Mouse (Mus musculus) hindbrain, embryonic 13.5 days (tissue): ENCODE measurements around the gene Strbp. TPM values are rescaled to one million over a fixed set of nuclear protein-coding genes. Genes with fewer than 3 reads are reported as not detected.

Experiments
- ATAC-seq: fragments of 200-750 bp; cut with Nextera tagmentation; 2 replicates; pipeline ENCODE4 v1.8.0; 2017; ENCODE audit warnings: moderate TSS enrichment; ENCODE audit not compliant: low FRiP score
- H3K27ac ChIP-seq: fragments of 300-500 bp; sonication (generic); 2 replicates; pipeline ENCODE4 v1.5.1; 2015; ENCODE audit warnings: inconsistent platforms, mild to moderate bottlenecking, moderate library complexity
- H3K27me3 ChIP-seq: fragments of 300-500 bp; sonication (generic); 2 replicates; pipeline ENCODE4 v1.6.1; 2015; ENCODE audit warnings: mild to moderate bottlenecking, inconsistent platforms
- H3K36me3 ChIP-seq: fragments of 300-500 bp; sonication (generic); 2 replicates; pipeline ENCODE4 v1.6.1; 2015; ENCODE audit warnings: mild to moderate bottlenecking, inconsistent platforms
- H3K4me1 ChIP-seq: fragments of 300-500 bp; sonication (generic); replicated peaks from 2 replicates; pipeline ENCODE4 v1.6.1; 2015; ENCODE audit warnings: inconsistent platforms
- H3K4me2 ChIP-seq: fragments of 300-500 bp; sonication (generic); 2 replicates; pipeline ENCODE4 v1.6.1; 2015; ENCODE audit warnings: inconsistent platforms, mild to moderate bottlenecking, moderate library complexity
- H3K4me3 ChIP-seq: fragments of 300-500 bp; sonication (generic); 2 replicates; pipeline ENCODE4 v1.5.1; 2015; ENCODE audit warnings: mild to moderate bottlenecking, inconsistent platforms
- H3K9ac ChIP-seq: fragments of 300-500 bp; sonication (generic); 2 replicates; pipeline ENCODE4 v1.6.1; 2015; ENCODE audit warnings: mild to moderate bottlenecking, inconsistent platforms
- H3K9me3 ChIP-seq: fragments of 300-500 bp; sonication (generic); 2 replicates; pipeline ENCODE4 v1.6.1; 2016; ENCODE audit warnings: inconsistent platforms
- WGBS: fragments of 180-500 bp; shearing (Covaris S2); methylation state at CpG from one replicate; pipeline ENCODE4 v1.1.7; 2015; 5-methylcytosine and 5-hydroxymethylcytosine counted together
- polyA plus RNA-seq: library from polyadenylated mRNA; unstranded; fragments of >200 nt; fragmentation: Nextera tagmentation; extraction: Ambion mirVana; gene quantifications from 2 replicates; pipeline ENCODE4 v1.2.1, GENCODE M21; 2015

Strbp gene
- polyA plus RNA-seq, 1 experiment from 2014 or later = 115 TPM

DNA sequence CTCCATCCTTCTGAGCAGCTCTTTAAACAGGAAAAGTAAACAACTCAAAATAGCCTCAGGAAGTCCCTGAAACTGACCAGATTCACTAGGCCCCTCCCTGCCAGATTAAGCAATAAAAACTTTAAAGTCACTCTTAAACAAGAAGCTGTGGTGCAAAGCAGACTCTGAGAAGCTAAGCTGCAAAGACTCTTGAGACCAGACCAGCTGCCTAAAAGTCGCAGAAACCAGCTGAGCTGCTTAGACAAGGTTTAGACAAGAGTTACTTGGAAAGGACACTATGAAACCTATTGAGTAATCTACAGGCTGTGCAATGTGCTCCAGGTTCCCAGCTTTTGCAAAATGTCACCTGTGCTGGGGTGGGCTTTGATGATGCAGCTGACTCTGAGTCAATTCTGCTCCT is 16.6 kb downstream of the Strbp start:
- no peak for ATAC-seq
- H3K36me3 ChIP-seq = no peaks in the 10 kb centered on the region
- H3K4me1 ChIP-seq = no peaks in the 10 kb centered on the region
- H3K9ac ChIP-seq = no peak overlapping the region
- H3K4me2 ChIP-seq = no peak overlapping the region
- 100% methylated on average over 1 of the region's 1 CpGs for WGBS
- no peaks in the 10 kb centered on the region for H3K9me3 ChIP-seq
- no peak overlapping the region for H3K4me3 ChIP-seq
- no peak overlapping the region for H3K27ac ChIP-seq
- H3K27me3 ChIP-seq = no peaks in the 10 kb centered on the region

- H3K27me3 ChIP-seq = no peaks in the 10 kb centered on the region
- H3K9ac ChIP-seq = no peak overlapping the region
- H3K4me1 ChIP-seq = peaks cover 4% of the 10 kb centered on the region; the same call in 1 of the 2 replicates
- WGBS = 89% methylated on average over 1 of the region's 1 CpGs
- H3K4me2 ChIP-seq = no peak overlapping the region
- no peak for ATAC-seq
- H3K36me3 ChIP-seq = no peaks in the 10 kb centered on the region
- H3K4me3 ChIP-seq = no peak overlapping the region
- H3K27ac ChIP-seq = no peak overlapping the region
- no peaks in the 10 kb centered on the region for H3K9me3 ChIP-seq
These were observed 18.8 kb downstream of the Strbp start for GRCm38 (mm10) chr2:37684864-37685263.

GRCm38 (mm10) chr2:37682197-37682811 is 21.4 kb downstream of the Strbp start:
- Histone ChIP-seq H3K4me1 (peaks cover 4% of the 10 kb centered on the region; the same call in 1 of the 2 replicates), H3K4me2 (no peak overlapping the region), H3K36me3 (no peaks in the 10 kb centered on the region), H3K9me3 (no peaks in the 10 kb centered on the region), H3K27ac (no peak overlapping the region), H3K27me3 (no peaks in the 10 kb centered on the region), H3K4me3 (no peak overlapping the region), H3K9ac (no peak overlapping the region)
- ATAC-seq = no peak
- 98% methylated on average over 7 of the region's 7 CpGs for WGBS

DNA sequence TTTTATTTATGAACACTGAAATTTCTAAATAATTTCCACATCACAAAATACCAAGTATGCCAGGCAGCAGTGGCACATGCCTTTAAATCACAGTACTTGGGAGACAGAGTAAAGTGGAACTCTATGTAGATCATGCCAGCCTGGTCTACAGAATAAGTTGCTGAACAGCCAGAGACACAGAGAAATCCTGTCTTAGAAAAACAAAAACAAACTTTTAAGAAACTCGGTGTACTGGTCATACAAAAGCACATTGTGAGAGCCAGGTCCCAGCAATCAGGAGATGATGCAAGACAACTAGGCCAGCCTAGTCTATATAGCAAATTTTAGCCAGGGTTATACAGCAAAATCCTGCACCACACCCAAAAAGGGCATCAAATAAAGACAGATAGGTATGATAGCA is 52.6 kb downstream of the Strbp start:
- no peak overlapping the region for H3K4me2 ChIP-seq
- 76% methylated on average over 1 of the region's 1 CpGs for WGBS
- H3K9me3 ChIP-seq = no peaks in the 10 kb centered on the region
- no peaks in the 10 kb centered on the region for H3K27me3 ChIP-seq
- H3K27ac ChIP-seq = no peak overlapping the region
- no peak for ATAC-seq
- H3K9ac ChIP-seq = no peak overlapping the region
- no peaks in the 10 kb centered on the region for H3K36me3 ChIP-seq
- no peak overlapping the region for H3K4me3 ChIP-seq
- H3K4me1 ChIP-seq = 0 out of 2 replicates have a peak, but pooled peaks cover 3% of the 10 kb centered on the region

DNA sequence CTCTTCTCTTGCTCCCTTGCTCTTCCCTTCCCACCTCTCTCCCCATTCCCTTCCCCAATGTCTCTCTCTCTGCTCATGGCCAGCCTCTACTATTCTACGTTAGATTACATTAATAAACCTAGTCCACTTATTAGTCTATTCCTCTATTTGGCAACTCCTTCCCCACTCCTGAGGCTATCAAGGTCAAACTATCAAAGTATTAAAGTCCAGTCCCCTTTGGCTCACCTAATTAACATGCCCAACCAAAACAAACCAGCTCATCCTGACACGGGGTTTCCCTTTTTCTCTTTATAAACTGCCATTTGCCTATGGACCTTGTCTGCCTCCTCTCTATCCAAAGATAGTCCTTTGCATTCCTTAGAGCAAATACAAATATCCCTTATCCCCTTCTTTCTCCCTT is 54.1 kb downstream of the Strbp start:
- no peak overlapping the region for H3K4me3 ChIP-seq
- no peaks in the 10 kb centered on the region for H3K9me3 ChIP-seq
- 0 out of 2 replicates have a peak, but pooled peaks cover 3% of the 10 kb centered on the region for H3K4me1 ChIP-seq
- 86% methylated on average over 2 of the region's 2 CpGs for WGBS
- no peak overlapping the region for H3K9ac ChIP-seq
- H3K4me2 ChIP-seq = no peak overlapping the region
- H3K36me3 ChIP-seq = no peaks in the 10 kb centered on the region
- no peak overlapping the region for H3K27ac ChIP-seq
- no peaks in the 10 kb centered on the region for H3K27me3 ChIP-seq
- ATAC-seq = no peak

GRCm38 (mm10) chr2:37648966-37649365 is 54.7 kb downstream of the Strbp start:
- no peak overlapping the region for H3K4me3 ChIP-seq
- H3K4me1 ChIP-seq = 0 out of 2 replicates have a peak, but pooled peaks cover 3% of the 10 kb centered on the region
- ATAC-seq = no peak
- H3K4me2 ChIP-seq = no peak overlapping the region
- no peak overlapping the region for H3K9ac ChIP-seq
- H3K27me3 ChIP-seq = no peaks in the 10 kb centered on the region
- WGBS = 92% methylated on average over 1 of the region's 1 CpGs
- H3K27ac ChIP-seq = no peak overlapping the region
- no peaks in the 10 kb centered on the region for H3K9me3 ChIP-seq
- H3K36me3 ChIP-seq = no peaks in the 10 kb centered on the region

- Histone ChIP-seq H3K4me2 (no peak overlapping the region), H3K27me3 (no peaks in the 10 kb centered on the region), H3K9me3 (no peaks in the 10 kb centered on the region), H3K9ac (no peak overlapping the region), H3K4me3 (no peak overlapping the region), H3K4me1 (no peaks in the 10 kb centered on the region), H3K27ac (no peak overlapping the region), H3K36me3 (peaks cover 14% of the 10 kb centered on the region)
- no peak for ATAC-seq
- 88% methylated on average over 2 of the region's 2 CpGs for WGBS
These were observed 80.3 kb downstream of the Strbp start for GRCm38 (mm10) chr2:37623343-37623742.

DNA sequence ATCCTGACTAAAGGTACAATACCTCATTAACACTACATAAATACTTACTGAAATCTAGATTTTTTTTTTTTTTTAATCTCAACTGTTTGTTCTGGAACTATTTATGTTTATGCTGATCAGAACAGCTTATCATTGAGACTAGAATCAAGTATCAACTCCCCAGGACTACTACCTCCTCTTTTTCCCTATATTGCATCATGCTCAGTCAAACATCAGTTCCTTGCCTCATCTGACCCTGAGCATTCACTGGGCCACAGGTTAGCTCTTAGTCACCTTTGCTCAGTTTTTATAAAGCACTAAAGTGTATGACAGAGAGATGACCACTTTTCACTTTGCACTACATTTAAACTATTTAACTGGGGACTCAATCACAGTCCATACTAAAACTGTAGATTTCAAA is 115.7 kb downstream of the Strbp start:
- Histone ChIP-seq H3K27ac (no peak overlapping the region), H3K9ac (no peak overlapping the region), H3K4me2 (no peak overlapping the region), H3K36me3 (peaks cover 27% of the 10 kb centered on the region), H3K4me1 (no peaks in the 10 kb centered on the region), H3K9me3 (no peaks in the 10 kb centered on the region), H3K4me3 (no peak overlapping the region), H3K27me3 (no peaks in the 10 kb centered on the region)
- ATAC-seq = no peak

DNA sequence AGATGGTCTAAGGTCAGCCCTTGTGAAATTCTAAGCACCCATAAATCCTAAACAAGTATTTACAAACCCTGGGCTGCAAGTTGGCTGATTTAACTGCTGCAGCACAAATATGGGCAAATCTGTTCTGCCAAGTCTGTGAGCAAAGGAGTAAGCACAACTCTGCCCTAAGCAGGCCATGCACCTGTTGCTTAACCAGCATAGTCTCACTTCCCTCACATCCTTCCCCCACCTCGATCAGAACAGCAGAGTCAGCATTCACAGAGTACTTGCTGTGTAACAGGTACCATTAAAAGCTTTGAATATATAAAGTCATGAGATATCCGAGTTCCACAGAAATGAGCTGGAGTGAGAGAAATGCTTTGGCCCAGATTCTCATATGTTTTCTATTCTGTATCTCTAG is 125.5 kb downstream of the Strbp start:
- no peaks in the 10 kb centered on the region for H3K27me3 ChIP-seq
- H3K36me3 ChIP-seq = peaks cover 29% of the 10 kb centered on the region
- no peak overlapping the region for H3K4me3 ChIP-seq
- no peak overlapping the region for H3K9ac ChIP-seq
- no peak overlapping the region for H3K4me2 ChIP-seq
- H3K4me1 ChIP-seq = 0 out of 2 replicates have a peak, but pooled peaks cover 3% of the 10 kb centered on the region
- ATAC-seq = no peak
- WGBS = 91% methylated on average over 2 of the region's 2 CpGs
- H3K27ac ChIP-seq = no peak overlapping the region
- no peaks in the 10 kb centered on the region for H3K9me3 ChIP-seq

- Histone ChIP-seq H3K4me3 (no peak overlapping the region), H3K4me2 (no peak overlapping the region), H3K27ac (no peak overlapping the region), H3K9me3 (no peaks in the 10 kb centered on the region), H3K4me1 (0 out of 2 replicates have a peak, but pooled peaks cover 3% of the 10 kb centered on the region), H3K27me3 (no peaks in the 10 kb centered on the region), H3K9ac (no peak overlapping the region), H3K36me3 (peaks cover 32% of the 10 kb centered on the region)
- WGBS = 84% methylated on average over 1 of the region's 1 CpGs
- no peak for ATAC-seq
These were observed 127.0 kb downstream of the Strbp start for GRCm38 (mm10) chr2:37576661-37577060.

- Histone ChIP-seq H3K9me3 (no peaks in the 10 kb centered on the region), H3K9ac (no peak overlapping the region), H3K36me3 (peaks cover 44% of the 10 kb centered on the region), H3K27me3 (no peaks in the 10 kb centered on the region), H3K27ac (no peak overlapping the region), H3K4me1 (0 out of 2 replicates have a peak, but pooled peaks cover 3% of the 10 kb centered on the region), H3K4me2 (no peak overlapping the region), H3K4me3 (no peak overlapping the region)
- WGBS = 91% methylated on average over 2 of the region's 2 CpGs
- ATAC-seq = no peak
These were observed 131.5 kb downstream of the Strbp start for GRCm38 (mm10) chr2:37572141-37572540.

DNA sequence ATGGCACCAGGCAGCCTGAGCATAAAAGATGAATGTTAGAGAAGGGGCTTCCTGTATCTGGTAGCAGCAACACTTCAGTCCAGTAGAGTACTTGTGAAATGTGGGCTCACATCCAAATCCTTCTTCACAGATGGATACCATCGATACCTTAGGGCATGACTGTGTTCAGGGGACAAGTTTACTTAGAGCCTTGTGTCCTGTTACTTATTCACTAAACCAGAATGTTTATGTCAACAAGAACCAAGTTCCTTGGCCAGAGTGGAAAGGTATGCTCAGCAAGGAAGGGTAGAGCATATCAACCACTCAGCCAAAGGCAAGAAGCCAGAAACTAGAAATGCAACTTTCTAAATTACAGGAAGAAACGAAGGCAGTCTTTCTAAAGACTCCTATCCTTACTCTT is 133.0 kb downstream of the Strbp start:
- Histone ChIP-seq H3K9me3 (no peaks in the 10 kb centered on the region), H3K27me3 (no peaks in the 10 kb centered on the region), H3K4me2 (no peak overlapping the region), H3K4me3 (no peak overlapping the region), H3K4me1 (0 out of 2 replicates have a peak, but pooled peaks cover 1% of the 10 kb centered on the region), H3K36me3 (peaks cover 57% of the 10 kb centered on the region), H3K27ac (no peak overlapping the region), H3K9ac (no peak overlapping the region)
- 92% methylated on average over 2 of the region's 2 CpGs for WGBS
- ATAC-seq = no peak

DNA sequence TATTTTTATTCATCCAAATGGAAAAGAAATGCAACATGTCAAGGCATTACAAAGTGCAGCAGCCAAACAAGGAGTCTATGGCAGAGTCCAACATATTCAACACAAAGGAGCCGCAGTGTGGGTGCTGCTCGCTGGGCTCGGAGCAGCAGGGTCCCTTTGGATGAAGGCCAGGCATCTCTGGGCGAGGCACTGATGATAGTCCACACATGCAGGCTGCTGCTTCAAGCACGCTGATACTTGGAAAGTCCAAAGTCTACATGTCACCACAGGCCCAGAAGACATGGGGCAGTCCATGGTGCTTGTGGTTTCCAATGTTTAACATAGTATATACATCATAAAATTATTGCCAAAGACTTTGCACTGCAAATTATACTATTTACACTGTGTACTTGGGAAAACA is 133.8 kb downstream of the Strbp start:
- Histone ChIP-seq H3K4me1 (no peaks in the 10 kb centered on the region), H3K4me3 (no peak overlapping the region), H3K27ac (no peak overlapping the region; the same call in 1 of the 2 replicates), H3K4me2 (no peak overlapping the region), H3K9ac (no peak overlapping the region), H3K9me3 (no peaks in the 10 kb centered on the region), H3K36me3 (peaks cover 61% of the 10 kb centered on the region), H3K27me3 (no peaks in the 10 kb centered on the region)
- WGBS = 79% methylated on average over 5 of the region's 5 CpGs
- no peak; the same call in 1 of the 2 replicates for ATAC-seq
